Mouse (Mus musculus) CH12.LX (cell line): ENCODE results near the gene Runx2. TPM values are rescaled to one million over a fixed set of nuclear protein-coding genes. Genes with fewer than 3 reads are reported as not detected.

Experiments
- DNase-seq: peaks from one replicate; pipeline ENCODE4 v3.0.0-alpha.2; 2013; ENCODE audit errors: extremely low read depth
- H3K27ac ChIP-seq: 2 replicates; pipeline ENCODE4 v1.5.1; 2012; ENCODE audit warnings: low read depth, mild to moderate bottlenecking, control low read depth, moderate library complexity; ENCODE audit not compliant: insufficient read depth
- H3K27me3 ChIP-seq: replicated peaks from 2 replicates; pipeline ENCODE3; 2012; ENCODE audit warnings: inconsistent platforms
- H3K36me3 ChIP-seq, 2 experiments: replicated peaks in 1 of 2; 2 replicates each; pipeline versions ENCODE3 to v1.6.1; 2012; ENCODE audit warnings: inconsistent platforms in 1 of 2, low read length in 1 of 2, mild to moderate bottlenecking in 1 of 2, mixed read lengths in 1 of 2, moderate library complexity in 1 of 2; ENCODE audit not compliant: control insufficient read depth in 1 of 2, insufficient read depth in 1 of 2
- H3K4me1 ChIP-seq, 2 experiments: 2 replicates each; pipeline ENCODE4 v1.6.1; 2012; ENCODE audit warnings: inconsistent platforms in 1 of 2, moderate library complexity in 1 of 2; ENCODE audit not compliant: insufficient read depth in 2 of 2, control insufficient read depth in 1 of 2
- H3K4me2 ChIP-seq: 2 replicates; pipeline ENCODE4 v1.6.1; 2012; ENCODE audit warnings: low read depth, mild to moderate bottlenecking, control low read depth; ENCODE audit not compliant: poor library complexity, insufficient read depth, severe bottlenecking
- H3K4me3 ChIP-seq, 3 experiments: fragments of 150-350 bp in 1 of 3; sonication (generic) in 1 of 3; replicated peaks in 1 of 3; 2 replicates each; pipeline versions ENCODE3 to v1.5.1; 2011 to 2012; ENCODE audit warnings: low read depth in 2 of 3, low read length in 2 of 3, mild to moderate bottlenecking in 2 of 3, moderate library complexity in 2 of 3, control low read depth in 1 of 3, improper control_type of control experiment in 1 of 3, inconsistent platforms in 1 of 3, mixed read lengths in 1 of 3; ENCODE audit not compliant: poor library complexity in 1 of 3
- H3K79me2 ChIP-seq: replicated peaks from 2 replicates; pipeline ENCODE4 v1.6.1; 2012; ENCODE audit warnings: mild to moderate bottlenecking, moderate library complexity; ENCODE audit not compliant: control insufficient read depth, poor library complexity, insufficient read depth, severe bottlenecking; ENCODE audit errors: extremely low read depth
- H3K9ac ChIP-seq: 2 replicates; pipeline ENCODE4 v1.6.1; 2012; ENCODE audit warnings: low read depth, mild to moderate bottlenecking, control low read depth, moderate library complexity; ENCODE audit not compliant: insufficient read depth
- H3K9me3 ChIP-seq: replicated peaks from 2 replicates; pipeline ENCODE3; 2012; ENCODE audit warnings: low read length, inconsistent platforms, mixed read lengths
- CHD1 ChIP-seq: IDR thresholded peaks from 2 replicates; pipeline ENCODE4 v1.6.1; 2012; ENCODE audit warnings: low read depth, low read length, improper control_type of control experiment, inconsistent platforms
- E2F4 ChIP-seq: IDR thresholded peaks from 2 replicates; pipeline ENCODE4 v1.6.1; 2011; ENCODE audit warnings: low read depth, low read length, improper control_type of control experiment; ENCODE audit not compliant: insufficient replicate concordance
- ELF1 ChIP-seq: IDR thresholded peaks from 2 replicates; pipeline ENCODE4 v1.6.1; 2014; ENCODE audit warnings: low read depth, mild to moderate bottlenecking, inconsistent platforms, low read length, improper control_type of control experiment
- HCFC1 ChIP-seq: IDR thresholded peaks from 2 replicates; pipeline ENCODE4 v1.6.1; 2012; ENCODE audit warnings: low read depth, mild to moderate bottlenecking, inconsistent platforms, low read length, improper control_type of control experiment
- JUN ChIP-seq: IDR thresholded peaks from 2 replicates; pipeline ENCODE4 v1.6.1; 2011; ENCODE audit warnings: low read depth, mild to moderate bottlenecking, low read length, improper control_type of control experiment, moderate library complexity; ENCODE audit not compliant: insufficient read depth
- MXI1 ChIP-seq: IDR thresholded peaks from 2 replicates; pipeline ENCODE4 v1.6.1; 2011; ENCODE audit warnings: mild to moderate bottlenecking, low read depth, low read length, improper control_type of control experiment
- PAX5 ChIP-seq: IDR thresholded peaks from 2 replicates; pipeline ENCODE4 v1.6.1; 2012; ENCODE audit warnings: low read length, inconsistent platforms, mixed read lengths
- POLR2AphosphoS2 ChIP-seq: IDR thresholded peaks from 2 replicates; pipeline ENCODE4 v1.6.1; 2011; ENCODE audit warnings: low read depth, low read length, improper control_type of control experiment
- RAD21 ChIP-seq: IDR thresholded peaks from 2 replicates; pipeline ENCODE4 v1.6.1; 2011; ENCODE audit warnings: low read depth, mild to moderate bottlenecking, low read length, improper control_type of control experiment, moderate library complexity
- RCOR1 ChIP-seq: conservative IDR thresholded peaks from 2 replicates; pipeline ENCODE4 v1.6.1; 2012; ENCODE audit warnings: low read depth, mild to moderate bottlenecking, inconsistent platforms, low read length, improper control_type of control experiment
- SMC3 ChIP-seq: IDR thresholded peaks from 2 replicates; pipeline ENCODE4 v1.6.1; 2011; ENCODE audit warnings: low read depth, low read length, improper control_type of control experiment
- TCF12 ChIP-seq: IDR thresholded peaks from 2 replicates; pipeline ENCODE4 v1.6.1; 2014; ENCODE audit warnings: low read depth, mild to moderate bottlenecking, inconsistent platforms, low read length, improper control_type of control experiment
- UBTF ChIP-seq: IDR thresholded peaks from 2 replicates; pipeline ENCODE4 v1.6.1; 2012; ENCODE audit warnings: low read depth, mild to moderate bottlenecking, inconsistent platforms, low read length, improper control_type of control experiment, moderate library complexity
- ZKSCAN1 ChIP-seq: IDR thresholded peaks from 2 replicates; pipeline ENCODE4 v1.6.1; 2012; ENCODE audit warnings: low read depth, inconsistent platforms, low read length, improper control_type of control experiment, borderline replicate concordance
- dilution Hi-C: fragments of 300-500 bp; cut with MboI; formaldehyde crosslinking; loops from 2 replicates; pipeline ENCODE4 v1.14.3; 2020; ENCODE audit warnings: low sequenced_read_pairs; ENCODE audit not compliant: extremely low pct_unique_long_range_greater_than_20kb, extremely low pct_ligation_motif_present
- in situ Hi-C: fragments of 300-500 bp; cut with MboI; formaldehyde crosslinking; loops from 3 replicates; pipeline ENCODE4 v1.14.3; 2019; ENCODE audit warnings: low sequenced_read_pairs, low pct_ligation_motif_present, low pct_unique_long_range_greater_than_20kb, mixed read lengths
- polyA plus RNA-seq: library from polyadenylated mRNA; unstranded; fragments of >175 nt; gene quantifications from 2 replicates; pipeline ENCODE4 v1.2.1, GENCODE M21; 2012; ENCODE audit warnings: low read depth; ENCODE audit not compliant: insufficient read length
- total RNA-seq, 2 experiments: library from RNA; depleted of rRNA; stranded (reverse); fragments of 300-350 nt in 1 of 2; fragments of >200 nt in 1 of 2; gene quantifications; 2 replicates each; pipeline ENCODE4 v1.2.3; 2012 to 2014

Runx2 gene
- total and polyA plus RNA-seq, 3 experiments: 0.70 to 1.4 (median 1.1) TPM

DNA sequence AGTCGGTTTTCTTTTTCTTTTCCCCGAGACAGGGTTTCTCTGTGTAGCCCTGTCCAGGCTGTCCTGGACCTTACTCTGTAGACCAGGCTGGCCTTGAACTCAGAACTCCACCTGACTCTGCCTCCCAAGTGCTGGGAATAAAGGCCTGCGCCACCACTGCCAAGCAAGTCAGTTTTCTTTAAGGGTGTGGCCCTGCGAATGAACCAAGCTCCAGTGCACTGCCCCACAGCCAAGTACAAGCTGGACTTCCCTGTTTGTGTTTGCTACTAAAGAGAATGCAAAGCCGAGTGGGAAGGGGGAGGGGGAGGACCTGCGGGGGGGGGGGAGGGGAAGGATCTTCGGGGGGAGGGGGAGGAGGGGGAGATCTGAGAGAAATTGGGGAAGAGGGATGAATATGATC, 121.0 kb downstream of the Runx2 start:
- Histone ChIP-seq H3K79me2 (no peaks in the 10 kb centered on the region), H3K4me2 (no peak overlapping the region), H3K27ac (no peak overlapping the region), H3K27me3 (no peaks in the 10 kb centered on the region), H3K9me3 (no peaks in the 10 kb centered on the region), H3K4me1 (peaks cover 3 to 4% of the 10 kb centered on the region in 2 experiments; a peak in 1 of 4 replicates), H3K9ac (no peak overlapping the region), H3K36me3 (no peaks in the 10 kb centered on the region), H3K4me3 (no peak overlapping the region)
- dilution Hi-C loops (no loop called here), in situ Hi-C loops (no loop called here)
- DNase-seq: no peak
- TF ChIP-seq RAD21: no peak
- no peak for TF ChIP-seq CHD1
- TF ChIP-seq UBTF: no peak

DNA sequence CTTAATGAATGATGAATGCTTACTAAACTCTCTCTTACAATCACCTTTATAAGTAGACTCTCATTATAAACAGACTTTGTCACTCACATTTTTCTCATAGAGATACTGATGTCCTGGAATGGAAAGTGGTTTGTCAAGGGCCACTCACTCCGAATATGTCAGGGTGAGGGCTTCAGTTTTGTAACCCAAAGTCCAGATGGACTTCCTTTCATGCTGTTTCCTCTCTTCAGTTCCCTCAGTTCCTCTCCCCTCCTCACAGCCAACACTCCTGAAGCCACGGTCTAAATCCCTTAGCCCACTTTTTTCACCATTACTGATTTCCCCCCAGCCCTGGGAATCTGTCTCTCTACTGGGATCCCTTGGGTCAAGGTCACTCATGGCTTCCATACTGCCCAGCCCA, 123.1 kb downstream of the Runx2 start:
- Histone ChIP-seq H3K9ac (no peak overlapping the region), H3K4me1 (peaks cover 3 to 4% of the 10 kb centered on the region in 2 experiments; a peak in 1 of 4 replicates), H3K79me2 (no peaks in the 10 kb centered on the region), H3K4me2 (no peak overlapping the region), H3K4me3 (no peak overlapping the region), H3K36me3 (no peaks in the 10 kb centered on the region), H3K9me3 (no peaks in the 10 kb centered on the region), H3K27me3 (no peaks in the 10 kb centered on the region), H3K27ac (no peak overlapping the region)
- DNase-seq: no peak
- in situ Hi-C loops (no loop called here), dilution Hi-C loops (no loop called here)
- TF ChIP-seq E2F4 (no peak), RCOR1 (no peak), TCF12 (no peak), SMC3 (no peak), MXI1 (no peak), ZKSCAN1 (no peak), POLR2AphosphoS2 (no peak), ELF1 (no peak), HCFC1 (no peak), JUN (no peak), PAX5 (no peak)
